Mouse (Mus musculus): ENCODE measurements around the gene Gm49510. TPM values are rescaled to one million over a fixed set of nuclear protein-coding genes. Genes with fewer than 3 reads are reported as not detected.

The Gm49510 gene
- polyA plus RNA-seq (2017; shearing (Covaris generic)): 1.9 TPM

DNA sequence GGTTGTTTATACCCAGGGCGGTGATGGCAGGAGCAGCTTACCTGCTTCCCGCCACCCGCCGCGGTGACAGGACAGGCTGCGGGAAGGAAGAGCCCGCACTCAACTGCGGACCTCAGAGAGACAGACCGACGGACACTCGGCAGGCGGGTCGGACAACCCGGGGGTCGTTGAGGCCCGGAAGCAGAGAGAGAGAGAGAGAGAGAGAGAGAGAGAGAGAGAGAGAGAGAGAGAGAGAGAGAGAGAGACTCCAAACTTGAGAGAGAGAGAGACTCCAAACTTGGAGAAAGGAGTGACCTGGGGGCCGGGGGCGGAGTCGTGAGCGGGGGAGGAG lies at the start of gene Gm49510:
Gm49510 (plus strand) TSS at position 259 of the 331 bp plus-strand sequence.

DNA sequence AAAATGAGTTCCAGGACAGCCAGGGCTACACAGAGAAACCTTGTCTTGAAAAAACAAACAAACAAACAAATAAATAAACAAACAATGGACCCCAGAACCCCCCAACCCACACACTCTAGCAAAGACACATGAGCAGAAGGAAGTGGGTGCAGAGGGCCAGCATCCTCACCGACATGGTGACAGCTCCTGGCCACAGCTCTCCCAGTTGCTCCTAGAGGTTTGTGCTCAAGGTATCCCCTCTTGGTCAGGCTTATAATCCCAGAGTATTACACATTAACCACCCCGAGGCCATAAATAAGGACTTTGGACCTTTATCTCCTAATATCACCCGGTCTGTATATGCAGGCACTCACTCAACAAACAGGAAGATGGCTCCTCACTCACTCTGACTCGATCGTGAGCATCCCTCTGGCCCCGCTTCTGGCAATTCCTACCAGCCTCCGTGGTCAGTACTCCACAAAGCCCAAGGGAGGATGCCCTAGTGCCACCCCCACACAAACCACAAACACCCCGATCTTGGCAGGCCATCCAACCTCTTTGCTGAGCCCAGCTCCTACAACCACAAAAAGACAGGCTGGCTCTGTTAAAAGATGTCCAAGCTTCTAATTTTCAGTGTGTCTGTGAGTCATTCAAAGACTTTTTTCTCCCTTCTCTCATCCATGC lies 44.0 kb upstream of the Gm49510 start, which contains the start of gene Lgals2:
Lgals2 (minus strand) TSS at position 227 of the 663 bp plus-strand sequence.

DNA sequence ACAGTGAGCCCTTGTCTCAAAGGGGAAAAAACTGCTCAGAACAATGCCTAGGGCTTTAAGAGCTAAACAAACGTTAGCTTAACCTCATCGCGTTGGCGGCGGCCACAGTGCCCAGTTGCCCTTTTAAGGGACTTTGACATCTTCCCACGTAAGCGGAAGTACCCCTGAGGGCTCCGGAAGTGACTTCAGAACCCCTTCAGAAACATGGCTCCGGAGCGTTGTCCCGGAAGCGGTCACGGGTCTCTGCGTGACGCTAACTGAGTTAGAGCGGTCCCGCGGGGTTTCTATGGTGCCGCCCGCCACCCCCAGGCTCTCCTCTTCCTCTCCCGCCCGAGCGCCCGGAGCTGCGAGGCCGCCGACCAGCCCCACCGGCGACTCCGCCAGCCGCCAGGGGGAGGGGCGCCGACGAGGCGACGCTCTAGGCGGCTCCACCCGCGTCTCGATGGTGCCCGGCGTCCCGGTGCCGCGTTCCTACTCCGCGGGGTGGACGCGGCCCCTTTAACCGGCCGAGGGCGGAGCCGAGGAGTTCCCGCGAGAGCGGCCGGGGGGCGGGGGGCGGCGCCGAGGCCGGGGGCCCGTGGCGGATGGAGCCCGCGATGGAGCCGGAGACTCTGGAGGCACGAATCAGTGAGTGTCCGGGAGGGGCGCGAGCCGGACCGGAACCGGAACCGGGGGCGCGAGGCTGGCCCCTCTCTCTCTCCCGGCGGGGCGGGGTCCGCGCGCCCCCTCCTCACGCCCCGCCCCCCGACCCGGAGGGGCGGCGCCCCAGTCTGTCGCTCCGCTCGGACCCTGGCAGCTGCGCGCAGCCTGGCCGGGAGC lies 22.3 kb upstream of the Gm49510 start, which contains the start of gene Gga1:
Gga1 (plus strand) TSS at position 200 of the 819 bp plus-strand sequence.

DNA sequence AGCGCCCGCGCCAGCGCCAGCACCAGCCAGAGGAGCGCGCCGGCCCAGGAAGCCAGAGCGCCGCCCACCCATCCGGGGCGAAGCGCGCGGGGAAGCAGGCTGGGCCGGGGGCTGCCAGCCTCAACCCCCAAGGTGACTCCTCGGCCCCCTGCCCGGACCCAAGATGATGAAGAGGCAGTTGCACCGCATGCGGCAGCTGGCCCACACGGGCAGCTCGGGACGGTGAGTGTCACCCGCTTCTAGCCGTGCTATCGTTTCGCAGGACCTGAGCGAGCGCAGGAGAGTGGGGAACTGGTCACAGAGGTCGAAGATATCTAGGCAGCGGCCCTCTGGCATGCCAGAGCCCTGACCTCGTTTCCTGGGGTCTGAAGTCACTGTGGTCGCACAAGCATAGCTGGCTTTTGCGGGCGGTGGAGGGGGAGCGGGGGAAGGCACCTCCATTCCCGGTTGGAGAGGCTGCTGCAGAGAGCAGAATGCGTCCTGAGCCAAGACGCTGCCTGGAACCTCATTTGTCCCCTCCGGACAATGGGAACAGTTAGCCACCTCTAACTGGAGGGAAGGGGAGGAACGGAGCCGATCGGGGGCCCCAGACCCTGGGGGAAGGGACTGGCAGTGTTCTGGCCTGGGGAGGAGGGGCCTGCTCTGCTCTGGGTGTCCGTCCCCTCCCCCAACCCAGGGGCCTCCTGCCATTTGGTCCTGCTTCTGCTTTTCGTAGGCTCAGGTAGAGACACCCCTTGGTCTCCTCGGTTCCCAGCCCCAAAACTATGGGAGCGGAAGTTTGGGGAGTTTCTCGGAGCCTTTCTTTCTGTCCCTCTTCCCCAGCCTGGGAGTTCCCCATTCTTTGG lies 495 bp downstream of the Gm49510 start, which contains the start of gene Sh3bp1:
Sh3bp1 (plus strand) TSS at position 29 of the 845 bp plus-strand sequence.

DNA sequence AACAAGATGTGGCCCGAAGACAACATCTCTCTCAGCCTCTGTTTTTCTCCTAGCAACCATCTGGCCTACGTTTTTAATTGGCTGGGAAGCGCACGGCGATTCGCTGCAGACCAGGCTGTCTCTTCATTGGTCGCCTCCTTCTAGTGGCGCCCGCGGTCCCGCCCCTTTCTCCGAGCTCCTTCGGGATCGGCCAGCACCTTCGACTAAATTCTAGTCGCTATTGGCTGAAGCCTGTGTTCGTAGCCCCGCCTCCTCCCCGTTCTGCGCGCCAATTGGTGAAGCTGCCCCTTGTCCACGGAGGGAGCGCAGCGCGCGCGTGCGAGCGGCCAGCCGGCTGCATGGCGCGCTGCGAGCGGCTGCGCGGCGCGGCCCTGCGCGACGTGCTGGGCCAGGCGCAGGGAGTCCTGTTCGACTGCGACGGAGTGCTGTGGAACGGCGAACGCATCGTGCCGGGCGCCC lies 14.2 kb downstream of the Gm49510 start, which contains the start of gene Pdxp:
Pdxp (plus strand) TSS at position 288 of the 459 bp plus-strand sequence.

DNA sequence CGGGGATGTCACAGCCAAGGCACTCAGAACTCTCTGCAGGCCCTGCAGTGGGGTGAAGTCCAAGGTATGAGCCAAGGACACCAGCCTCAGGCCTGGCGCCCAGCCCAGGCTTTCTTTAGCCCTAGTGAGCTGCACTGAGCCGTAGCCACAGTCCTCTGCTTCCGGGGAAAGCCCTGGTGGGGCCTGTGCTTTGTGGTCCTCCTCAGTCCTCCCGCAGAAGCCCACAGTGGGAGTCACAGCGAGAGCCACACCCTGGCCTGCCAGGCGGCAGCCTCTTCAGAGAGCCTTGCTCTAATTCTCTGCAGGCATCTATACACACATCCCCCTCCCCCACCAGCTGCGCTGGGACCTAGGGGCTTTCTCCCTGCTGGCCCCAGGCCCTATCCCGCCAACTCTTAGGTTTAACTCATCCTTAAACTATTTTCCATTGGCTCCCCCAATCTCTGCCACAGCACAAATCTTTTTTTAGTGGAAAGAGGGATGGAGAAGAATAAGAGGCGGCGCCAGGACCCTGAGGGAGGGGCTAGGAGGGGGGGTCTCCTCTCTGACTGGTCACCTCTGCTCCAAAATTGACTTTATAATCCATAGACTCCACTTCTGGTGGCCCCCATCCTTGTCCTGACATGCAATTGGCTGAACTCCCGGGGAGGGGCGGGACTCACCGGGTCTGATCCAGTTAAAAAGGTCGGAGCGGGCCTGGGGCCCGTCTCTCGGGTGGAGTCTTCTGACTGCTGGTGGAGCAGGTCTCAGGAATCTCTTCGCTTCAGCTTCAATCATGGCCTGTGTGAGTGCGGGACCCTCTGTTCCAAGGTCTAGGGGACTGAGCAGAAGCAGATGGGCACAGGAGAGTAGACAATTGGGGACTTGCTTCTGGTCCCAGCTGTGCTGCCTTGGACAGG lies 26.8 kb downstream of the Gm49510 start, which contains the start of gene Lgals1:
Lgals1 (plus strand) TSS at position 705 of the 899 bp plus-strand sequence.

DNA sequence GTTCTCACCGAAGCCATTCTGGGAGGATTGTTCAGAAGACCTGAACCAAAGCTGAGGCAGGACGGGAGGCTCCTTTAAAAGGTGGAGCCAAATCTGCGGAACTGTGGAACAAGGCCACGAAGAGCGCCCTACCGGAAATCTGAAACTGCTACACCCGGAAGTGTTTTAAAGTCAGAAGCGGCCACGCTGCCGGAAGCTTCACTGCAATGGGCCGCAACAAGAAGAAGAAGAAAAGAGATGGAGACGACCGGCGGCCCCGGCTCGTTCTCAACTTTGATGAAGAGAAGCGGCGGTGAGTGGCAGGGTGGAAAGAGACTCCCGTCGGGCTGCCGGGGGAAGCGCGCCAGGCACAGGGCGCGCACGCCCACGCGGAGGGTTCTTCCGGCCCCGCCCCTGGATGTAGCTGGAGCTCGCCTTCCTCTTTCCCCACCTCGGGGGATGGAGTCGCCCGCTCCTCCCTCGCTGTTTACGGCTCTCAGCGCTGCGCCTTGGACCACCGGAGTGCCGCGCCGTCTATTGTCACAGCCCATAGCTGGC lies 35.4 kb downstream of the Gm49510 start, which contains the start of gene Nol12:
Nol12 (plus strand) TSS at position 150 of the 537 bp plus-strand sequence.

DNA sequence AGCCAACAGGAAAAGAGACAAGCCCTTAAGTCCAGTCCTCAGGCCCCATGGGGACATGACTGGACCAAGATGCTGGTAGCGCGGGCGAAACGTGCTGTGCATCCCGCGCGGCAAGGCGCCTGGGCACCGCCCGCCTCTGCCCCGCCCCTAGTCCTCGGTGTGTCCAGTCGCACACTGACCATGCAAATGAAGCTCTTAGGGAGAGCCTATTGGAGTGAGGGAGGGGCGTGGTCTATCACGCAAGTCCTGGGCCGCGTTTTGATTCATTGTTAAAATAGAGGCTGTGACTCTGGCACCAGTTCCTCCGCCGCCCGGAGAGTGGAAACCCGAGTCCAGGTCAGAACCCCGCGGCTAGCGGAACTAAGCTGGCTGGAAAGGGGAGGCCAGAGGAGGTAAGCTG lies 48.2 kb downstream of the Gm49510 start, which contains the start of gene Triobp:
Triobp (plus strand) TSS at position 68 of the 400 bp plus-strand sequence.

Other genes starting within 250 kb of the Gm49510 start
- not detected for gene Elfn2, start 180.9 kb upstream of the Gm49510 start, polyA plus RNA-seq (2017; shearing (Covaris generic))
- gene Mfng, start 126.2 kb upstream of the Gm49510 start, polyA plus RNA-seq (2017; shearing (Covaris generic)): 120 TPM
- 0.26 TPM for gene Card10, start 96.6 kb upstream of the Gm49510 start, polyA plus RNA-seq (2017; shearing (Covaris generic))
- 0.14 TPM for gene Cdc42ep1, start 57.0 kb upstream of the Gm49510 start, polyA plus RNA-seq (2017; shearing (Covaris generic))
- not detected for gene Lgals2, start 44.1 kb upstream of the Gm49510 start, polyA plus RNA-seq (2017; shearing (Covaris generic))
- gene Gga1, start 22.5 kb upstream of the Gm49510 start, polyA plus RNA-seq (2017; shearing (Covaris generic)): 76.2 TPM
- 194 TPM for gene Sh3bp1, start 101 bp downstream of the Gm49510 start, polyA plus RNA-seq (2017; shearing (Covaris generic))
- 10.2 TPM for gene Pdxp, start 14.3 kb downstream of the Gm49510 start, polyA plus RNA-seq (2017; shearing (Covaris generic))
- 102 TPM for gene Lgals1, start 27.1 kb downstream of the Gm49510 start, polyA plus RNA-seq (2017; shearing (Covaris generic))
- 31.9 TPM for gene Nol12, start 35.3 kb downstream of the Gm49510 start, polyA plus RNA-seq (2017; shearing (Covaris generic))
- gene Triobp, start 48.1 kb downstream of the Gm49510 start, polyA plus RNA-seq (2017; shearing (Covaris generic)): 51.9 TPM
- gene H1f0, start 128.8 kb downstream of the Gm49510 start, polyA plus RNA-seq (2017; shearing (Covaris generic)): 11.4 TPM
- gene Galr3, start 142.2 kb downstream of the Gm49510 start, polyA plus RNA-seq (2017; shearing (Covaris generic)): not detected
- gene Ankrd54, start 163.2 kb downstream of the Gm49510 start, polyA plus RNA-seq (2017; shearing (Covaris generic)): 51.8 TPM
- 113 TPM for gene Eif3l, start 175.5 kb downstream of the Gm49510 start, polyA plus RNA-seq (2017; shearing (Covaris generic))
- gene Micall1, start 209.2 kb downstream of the Gm49510 start, polyA plus RNA-seq (2017; shearing (Covaris generic)): 46.2 TPM
- 84.0 TPM for gene Polr2f, start 241.3 kb downstream of the Gm49510 start, polyA plus RNA-seq (2017; shearing (Covaris generic))
- gene 1700088E04Rik, start 241.6 kb downstream of the Gm49510 start, polyA plus RNA-seq (2017; shearing (Covaris generic)): 1.6 TPM

All from naive thymus-derived CD4-positive, alpha-beta T cell, adult 5 months (primary cell).